Comparison of ENCODE assay signal across 8 mouse cellular contexts in the genomic region with DNA sequence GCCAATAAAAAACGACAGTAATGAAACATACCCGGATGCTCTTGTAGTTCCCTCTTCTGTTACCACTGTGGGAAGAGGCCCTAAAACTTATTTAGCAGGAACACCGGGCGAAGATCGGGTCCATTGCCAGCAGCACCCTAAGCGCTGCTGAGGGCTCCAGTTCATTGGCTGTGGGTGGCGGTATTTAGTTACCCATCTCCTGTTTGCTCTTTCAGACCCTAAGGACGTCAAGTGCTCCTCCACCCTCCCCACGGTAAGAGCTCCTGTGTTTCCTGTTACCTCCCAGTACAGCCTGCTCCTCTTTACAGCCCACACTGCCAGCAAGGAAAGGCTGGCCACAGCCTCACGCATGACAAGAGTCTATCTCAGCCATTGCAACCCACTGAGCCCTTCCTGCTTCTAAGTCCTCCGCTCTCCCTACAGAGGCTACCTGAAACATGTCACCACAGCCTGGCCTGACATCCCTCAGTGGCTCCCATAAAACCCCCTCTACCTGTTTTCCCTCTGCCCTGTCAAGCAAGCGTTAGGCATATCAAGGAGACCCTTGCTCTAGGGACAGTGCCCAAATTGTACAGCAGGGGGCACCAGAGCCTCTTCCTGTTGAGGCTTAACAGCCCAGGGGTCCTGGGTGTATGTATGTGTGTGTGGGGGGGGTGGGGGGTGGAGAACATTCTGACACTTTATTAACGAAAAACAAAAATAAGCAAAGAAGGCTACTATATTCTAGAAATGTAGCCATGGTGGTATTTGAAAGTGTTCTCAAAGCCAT. TPM values are rescaled to one million over a fixed set of nuclear protein-coding genes. Genes with fewer than 3 reads are reported as not detected.
DNase-seq lines count a peak whose midpoint lies in the region; ATAC-seq and TF ChIP-seq lines count a peak whose summit lies in the region.

No protein-coding gene starts in this region.

- no peaks in the 10 kb centered on the region for H3K27me3 ChIP-seq in forebrain, embryonic 10.5 days (ENCODE audit: poor library complexity, severe bottlenecking)
- no peaks in the 10 kb centered on the region for H3K27me3 ChIP-seq in forebrain, embryonic 13.5 days
- H3K27me3 ChIP-seq in spleen, adult 2 months (ENCODE audit: control insufficient read depth, insufficient read depth, low read length): no peaks in the 10 kb centered on the region
- H3K27me3 ChIP-seq in hindbrain, embryonic 13.5 days: 0 out of 2 replicates have a peak, but pooled peaks cover 3% of the 10 kb centered on the region

- peak; percentile 43 for DNase-seq in forebrain, embryonic 10.5 days (ENCODE audit: extremely low spot score, low spot score)
- peak in 1 of 2 experiments; percentile 28 for DNase-seq in spleen, adult 2 months (ENCODE audit: low read depth in 1 of 2, low spot score in 2 of 2)
- DNase-seq in spleen, postnatal 36 days (ENCODE audit: low spot score in 2 of 2): no peak
- DNase-seq in thymus, postnatal 25 days: peak; percentile 76
- DNase-seq in layer of hippocampus, postnatal 14 days (ENCODE audit: low spot score in 2 of 2): no peak

- no peaks in the 10 kb centered on the region for H3K9me3 ChIP-seq in forebrain, embryonic 10.5 days
- no peaks in the 10 kb centered on the region for H3K9me3 ChIP-seq in forebrain, embryonic 13.5 days (replicated peaks)
- H3K9me3 ChIP-seq in hindbrain, embryonic 13.5 days: no peaks in the 10 kb centered on the region

- H3K4me2 ChIP-seq in forebrain, embryonic 13.5 days: no peak overlapping the region
- H3K4me2 ChIP-seq in hindbrain, embryonic 13.5 days: no peak overlapping the region

- no peak for TF ChIP-seq POLR2A in spleen, adult 2 months (IDR thresholded peaks at IDR 0.05; ENCODE audit: low read depth, low read length)

- ATAC-seq in forebrain, embryonic 13.5 days: no peak
- no peak for ATAC-seq in hindbrain, embryonic 13.5 days (ENCODE audit: low FRiP score)
- ATAC-seq in megakaryocyte-erythroid progenitor cell, adult 5-6 weeks (replicated peaks; ENCODE audit: low FRiP score, low TSS enrichment, poor library complexity, severe bottlenecking): peak; percentile 65; the same call in 1 of the 2 replicates

- no peaks in the 10 kb centered on the region for H3K36me3 ChIP-seq in forebrain, embryonic 10.5 days (replicated peaks)
- H3K36me3 ChIP-seq in forebrain, embryonic 13.5 days (ENCODE audit: poor library complexity, severe bottlenecking): peaks cover 5% of the 10 kb centered on the region; the same call in 1 of the 2 replicates
- H3K36me3 ChIP-seq in spleen, adult 2 months (ENCODE audit: control insufficient read depth, insufficient read depth, low read length): peaks cover 13% of the 10 kb centered on the region
- H3K36me3 ChIP-seq in hindbrain, embryonic 13.5 days: peaks cover 18% of the 10 kb centered on the region

- no peak overlapping the region for H3K9ac ChIP-seq in forebrain, embryonic 13.5 days
- H3K9ac ChIP-seq in hindbrain, embryonic 13.5 days: no peak overlapping the region

- H3K4me3 ChIP-seq in forebrain, embryonic 10.5 days: no peak overlapping the region
- H3K4me3 ChIP-seq in forebrain, embryonic 13.5 days: no peak overlapping the region
- H3K4me3 ChIP-seq in spleen, adult 2 months (ENCODE audit: extremely low read depth, insufficient read depth, insufficient read length): no peak overlapping the region
- no peak overlapping the region for H3K4me3 ChIP-seq in hindbrain, embryonic 13.5 days

- 75% methylated on average over 13 of the region's 13 CpGs for WGBS in forebrain, embryonic 10.5 days
- WGBS in forebrain, embryonic 13.5 days: 73% methylated on average over 13 of the region's 13 CpGs
- 67% methylated on average over 13 of the region's 13 CpGs for WGBS in spleen, adult 2 months
- WGBS in hindbrain, embryonic 13.5 days: 74% methylated on average over 13 of the region's 13 CpGs

- H3K27ac ChIP-seq in forebrain, embryonic 10.5 days: no peak overlapping the region
- H3K27ac ChIP-seq in forebrain, embryonic 13.5 days: no peak overlapping the region
- peak overlapping the region; percentile 74 for H3K27ac ChIP-seq in spleen, adult 2 months (ENCODE audit: insufficient read depth, low read length)
- peak overlapping the region; percentile 67 for H3K27ac ChIP-seq in hindbrain, embryonic 13.5 days

- H3K4me1 ChIP-seq in forebrain, embryonic 10.5 days: peaks cover 36% of the 10 kb centered on the region
- peaks cover 13% of the 10 kb centered on the region for H3K4me1 ChIP-seq in forebrain, embryonic 13.5 days
- peaks cover 4% of the 10 kb centered on the region; the same call in 1 of the 2 replicates for H3K4me1 ChIP-seq in spleen, adult 2 months (ENCODE audit: control insufficient read depth, insufficient read depth, insufficient read length)
- peaks cover 16% of the 10 kb centered on the region for H3K4me1 ChIP-seq in hindbrain, embryonic 13.5 days (replicated peaks)

- TF ChIP-seq CTCF in spleen, adult 2 months (IDR thresholded peaks at IDR 0.05; ENCODE audit: extremely low read depth, insufficient read depth, insufficient read length, insufficient replicate concordance): peak; percentile 54; the same call in 1 of the 2 replicates

RNA-seq across cellular contexts. Expression of gene Slc37a1, which starts 39.0 kb away (rescaled TPM):
- polyA plus RNA-seq in forebrain, embryonic 10.5 days (2016; fragmentation: Nextera tagmentation; extraction: Ambion mirVana): 4.5 and 6.7 TPM in 2 replicates
- polyA plus RNA-seq in forebrain, embryonic 13.5 days (2015; fragmentation: Nextera tagmentation; extraction: Ambion mirVana): 10.4 and 11.4 TPM in 2 replicates
- 26.2 and 33.4 TPM in 2 replicates for polyA plus RNA-seq in spleen, adult 2 months (2012; rRNA removed)
- 13.2 and 15.5 TPM in 2 replicates for polyA plus RNA-seq in hindbrain, embryonic 13.5 days (2015; fragmentation: Nextera tagmentation; extraction: Ambion mirVana)
- 7.8 and 13.8 TPM in 2 replicates for total RNA-seq in megakaryocyte-erythroid progenitor cell, adult 5-6 weeks (2014; fragmentation: Nextera tagmentation)
- 3.6 and 8.6 TPM in 2 replicates for total RNA-seq in megakaryocyte-erythroid progenitor cell, adult 5-6 weeks (2017)
- 1 to 10 TPM; 4.2 to 7.0 TPM for total RNA-seq in layer of hippocampus, postnatal 14 days (2021)

RNA-seq across cellular contexts. Expression of gene Rsph1, which starts 48.5 kb away (rescaled TPM):
- 3.5 and 4.3 TPM in 2 replicates for polyA plus RNA-seq in forebrain, embryonic 10.5 days (2016; fragmentation: Nextera tagmentation; extraction: Ambion mirVana)
- 4.0 and 5.2 TPM in 2 replicates for polyA plus RNA-seq in forebrain, embryonic 13.5 days (2015; fragmentation: Nextera tagmentation; extraction: Ambion mirVana)
- 0.08 and 0.13 TPM in 2 replicates for polyA plus RNA-seq in spleen, adult 2 months (2012; rRNA removed)
- polyA plus RNA-seq in hindbrain, embryonic 13.5 days (2015; fragmentation: Nextera tagmentation; extraction: Ambion mirVana): 5.4 and 9.0 TPM in 2 replicates
- total RNA-seq in megakaryocyte-erythroid progenitor cell, adult 5-6 weeks (2014; fragmentation: Nextera tagmentation): 6.8 TPM in 1 of 2 replicates, not detected in the other
- 0.95 TPM in 1 of 2 replicates, not detected in the other for total RNA-seq in megakaryocyte-erythroid progenitor cell, adult 5-6 weeks (2017)
- total RNA-seq in layer of hippocampus, postnatal 14 days (2021): 10 to 100 TPM; 13.5 to 20.8 TPM

Comparison
In these comparisons a context has a peak if more than half of its experiments do, and no peak if none do; other contexts are left out.
1. DNase-seq: peak in forebrain, embryonic 10.5 days (single experiment) and thymus, postnatal 25 days (single experiment); none in spleen, postnatal 36 days (0 of 2) and layer of hippocampus, postnatal 14 days (0 of 2).
2. H3K27ac ChIP-seq: peak in spleen, adult 2 months (single experiment) and hindbrain, embryonic 13.5 days (single experiment); none in forebrain, embryonic 10.5 days (single experiment) and forebrain, embryonic 13.5 days (single experiment).